Mouse (Mus musculus) cerebellum, adult 11-12 months (tissue): ENCODE measurements at regions not wholly inside any gene's neighbourhood (a gene's known extent, or its start where the extent isn't known, plus 50 kb on each side); places are given as distances from the start of the nearest gene placed in this dataset.
"Not testable (repeated sequence)": the region's sequence is repeated elsewhere in the genome, so short reads cannot be mapped to it uniquely, and the experiment has no call there.

ENCODE experiments used
- DNase-seq: peaks from one replicate; pipeline ENCODE4 v3.0.0; 2022

- DNase-seq: no peak
Observed at GRCm38 (mm10) chr14:76964046-76964445, 72.5 kb upstream of the Ccdc122 start.

GRCm38 (mm10) chr14:76958875-76959274 lies 77.7 kb upstream of the Ccdc122 start:
- no peak for DNase-seq

GRCm38 (mm10) chr14:76957136-76957535 lies 79.4 kb upstream of the Ccdc122 start:
- no peak for DNase-seq

DNA sequence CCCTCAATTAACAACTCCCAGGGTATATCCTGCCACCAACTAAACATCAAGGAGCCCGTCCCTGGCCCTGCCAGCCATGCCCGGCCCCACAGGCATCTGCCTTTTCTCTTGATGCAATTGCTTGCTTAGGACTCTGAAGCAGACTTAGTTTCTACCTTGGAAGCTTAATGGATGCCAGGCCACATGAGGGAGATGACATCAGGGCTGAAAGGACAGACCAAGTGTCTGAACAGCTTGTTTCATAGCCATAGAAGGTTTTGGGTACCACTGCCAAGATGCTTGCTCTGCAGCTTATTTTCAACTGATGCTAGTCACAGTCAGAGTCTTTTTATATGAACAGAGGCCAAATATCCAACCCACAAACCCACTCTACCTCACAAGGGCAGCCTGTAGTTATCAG lies 83.4 kb upstream of the Ccdc122 start:
- no peak for DNase-seq

GRCm38 (mm10) chr14:76951450-76951849 lies 85.1 kb upstream of the Ccdc122 start:
- DNase-seq: peak; percentile 29

DNA sequence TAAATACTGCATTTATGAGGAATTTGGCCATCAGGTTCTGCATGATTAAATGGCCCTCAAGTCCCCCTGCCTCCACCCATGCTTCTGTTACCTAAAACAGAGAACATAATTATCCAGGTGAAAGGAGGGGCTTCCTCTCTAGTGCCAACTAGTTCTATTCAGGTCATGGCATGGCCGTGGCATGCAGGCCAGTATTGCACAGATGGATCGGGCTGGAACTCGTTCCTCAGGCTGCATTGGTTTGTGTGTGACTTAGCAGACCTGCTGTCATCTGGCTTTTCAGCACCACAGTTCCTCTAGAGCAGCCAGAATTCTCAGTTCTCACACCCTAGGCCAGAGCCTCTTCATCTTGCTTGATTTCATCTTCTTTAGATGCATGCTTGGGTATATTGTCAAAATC lies 87.2 kb upstream of the Ccdc122 start:
- DNase-seq: peak; percentile 73

DNA sequence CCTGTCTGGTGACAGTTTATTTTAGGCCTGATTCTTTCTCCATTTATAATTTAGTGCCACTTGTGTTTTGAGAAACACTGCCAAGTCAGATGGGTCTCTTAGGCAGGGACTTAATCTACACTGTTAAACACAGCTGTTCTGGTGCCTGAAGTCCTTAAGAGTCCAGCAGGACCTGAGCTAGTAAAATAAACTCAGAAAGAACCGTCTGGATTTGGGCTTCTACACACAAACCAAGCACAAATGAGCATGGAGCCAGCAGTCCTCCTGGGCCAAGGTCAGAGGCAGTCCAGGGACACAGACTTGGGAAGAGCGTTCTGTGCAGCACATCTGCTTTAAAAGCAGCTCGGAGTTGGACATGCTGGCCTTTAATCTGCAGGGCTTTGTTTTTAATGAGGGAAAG lies 87.6 kb upstream of the Ccdc122 start:
- peak; percentile 14 for DNase-seq

DNA sequence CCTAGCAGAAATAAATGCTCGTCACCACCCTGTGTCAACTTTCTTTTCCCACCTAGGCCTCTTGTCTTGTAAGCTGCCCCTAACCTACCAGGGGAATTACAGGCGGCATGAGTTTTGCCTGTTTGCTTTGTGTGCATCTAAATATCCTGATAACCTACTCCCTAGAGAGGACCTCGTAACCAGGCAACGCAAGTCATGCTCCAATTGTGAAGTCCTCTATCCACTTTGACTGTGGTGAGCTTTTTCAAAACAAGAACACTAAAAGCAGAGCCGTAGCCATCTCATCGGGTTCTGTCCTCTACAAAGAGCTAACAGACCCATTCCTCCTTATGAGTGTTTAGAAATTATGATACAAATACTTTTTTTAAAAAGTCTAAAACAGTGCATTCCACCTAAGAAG lies 88.1 kb upstream of the Ccdc122 start:
- no peak for DNase-seq

DNA sequence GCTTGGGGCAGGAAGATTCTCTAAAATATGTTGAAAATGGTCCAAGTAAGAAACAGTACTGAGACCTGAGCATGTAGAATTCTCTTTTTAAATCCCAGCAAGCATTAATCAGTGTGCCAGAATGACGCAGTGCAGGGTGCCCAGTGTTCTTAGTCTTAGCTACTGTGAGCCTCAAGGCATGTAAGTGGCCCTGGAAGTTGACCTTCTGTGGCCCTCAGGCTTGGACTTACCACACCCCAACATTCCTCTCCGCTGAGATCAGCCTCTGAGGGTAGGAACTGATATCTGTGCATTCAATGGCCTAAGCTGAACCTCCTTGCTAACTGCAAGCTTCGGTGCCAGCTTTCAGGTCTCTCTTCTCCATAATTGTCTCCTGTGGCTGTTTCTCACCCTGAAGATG lies 89.4 kb upstream of the Ccdc122 start:
- DNase-seq: no peak

GRCm38 (mm10) chr14:76945626-76946025 lies 90.9 kb upstream of the Ccdc122 start:
- no peak for DNase-seq

- no peak for DNase-seq
Observed at GRCm38 (mm10) chr14:76941474-76942212, 94.9 kb upstream of the Ccdc122 start.

GRCm38 (mm10) chr14:76940507-76940906 lies 96.1 kb upstream of the Ccdc122 start:
- DNase-seq: no peak

- DNase-seq: peak; percentile 36
Observed at GRCm38 (mm10) chr14:76936671-76937070, 99.9 kb upstream of the Ccdc122 start.

- DNase-seq: not testable (repeated sequence)
Observed at GRCm38 (mm10) chr14:76936051-76936450, 100.5 kb upstream of the Ccdc122 start.

GRCm38 (mm10) chr14:76935453-76935852 lies 101.1 kb upstream of the Ccdc122 start:
- no peak for DNase-seq

GRCm38 (mm10) chr14:76932890-76933289 lies 103.7 kb upstream of the Ccdc122 start:
- DNase-seq: no peak

GRCm38 (mm10) chr14:76931398-76931797 lies 105.2 kb upstream of the Ccdc122 start:
- DNase-seq: no peak

DNA sequence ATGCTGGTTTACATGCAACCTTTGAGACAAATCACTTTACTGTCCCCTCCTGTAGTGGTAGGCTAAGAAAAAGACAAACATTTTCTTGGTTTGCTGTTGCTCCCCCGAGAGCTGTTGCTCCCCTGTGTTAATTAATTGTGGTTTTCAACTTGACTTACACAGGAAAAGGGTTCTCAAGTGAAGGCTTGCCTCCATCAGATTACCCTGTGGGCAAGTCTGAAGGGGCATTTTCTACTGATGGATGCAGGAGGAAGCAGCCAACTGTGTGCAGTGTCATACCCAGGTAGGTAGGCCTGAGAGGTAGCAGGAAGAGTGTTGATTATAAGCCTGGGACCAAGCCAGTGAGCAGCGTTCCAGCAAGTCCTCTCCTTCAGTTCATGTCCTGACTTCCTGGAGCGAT lies 107.0 kb upstream of the Ccdc122 start:
- DNase-seq: no peak

DNA sequence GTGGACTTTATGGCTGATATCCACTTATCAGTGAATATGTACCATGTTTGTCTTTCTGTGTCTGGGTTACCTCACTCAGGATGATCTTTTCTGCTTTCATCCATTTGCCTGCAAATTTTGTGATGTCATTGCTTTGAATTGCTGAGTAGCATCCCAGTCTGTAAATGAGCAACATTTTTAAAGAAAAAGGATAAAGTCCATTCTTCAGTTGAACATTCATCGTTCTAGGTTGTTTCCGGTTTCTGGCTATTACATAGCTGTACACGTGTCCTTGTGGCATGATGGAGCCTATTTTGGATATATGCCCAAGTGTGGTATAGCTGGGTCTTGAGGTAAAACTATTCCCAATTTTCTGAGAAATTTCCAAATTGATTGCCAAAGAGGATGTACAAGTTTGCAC lies 107.9 kb upstream of the Ccdc122 start:
- no peak for DNase-seq

- no peak for DNase-seq
Observed at GRCm38 (mm10) chr14:76927245-76927806, 109.2 kb upstream of the Ccdc122 start.

GRCm38 (mm10) chr14:76926416-76926815 lies 110.2 kb upstream of the Ccdc122 start:
- DNase-seq: no peak

GRCm38 (mm10) chr14:76922399-76922939 lies 114.1 kb upstream of the Ccdc122 start:
- DNase-seq: no peak

GRCm38 (mm10) chr14:76918091-76918490 lies 118.5 kb upstream of the Ccdc122 start:
- DNase-seq: no peak

- DNase-seq: no peak
Observed at GRCm38 (mm10) chr14:76917139-76917929, 119.2 kb upstream of the Ccdc122 start.
